Mouse (Mus musculus) E14TG2a.4 (cell line): ENCODE results near the gene Srarp.

Experiments
- CTCF ChIP-seq: conservative IDR thresholded peaks from 2 replicates; pipeline ENCODE4 v1.5.1; 2014; ENCODE audit warnings: low read length
- NANOG ChIP-seq: IDR thresholded peaks from 2 replicates; pipeline ENCODE4 v1.6.1; 2014; ENCODE audit warnings: borderline replicate concordance, low read length, mixed read lengths

GRCm38 (mm10) chr4:141456193-141456938 is 20.5 kb upstream of the Srarp start:
- TF ChIP-seq CTCF: no peak
- TF ChIP-seq NANOG: no peak
